Mouse (Mus musculus) testis, adult 2 months (tissue): ENCODE data around the gene Galnt3.

Experiments used
- CTCF ChIP-seq: fragments of 200-500 bp; IDR thresholded peaks from 2 replicates; pipeline ENCODE4 v1.5.1; 2012; ENCODE audit warnings: low read depth, mild to moderate bottlenecking, inconsistent platforms, low read length, moderate library complexity; ENCODE audit not compliant: control insufficient read depth, insufficient read depth, insufficient replicate concordance
- POLR2A ChIP-seq: fragments of 200-500 bp; IDR thresholded peaks from 2 replicates; pipeline ENCODE4 v1.6.1; 2012; ENCODE audit warnings: low read depth, mild to moderate bottlenecking, inconsistent platforms, low read length, moderate library complexity; ENCODE audit not compliant: control insufficient read depth

DNA sequence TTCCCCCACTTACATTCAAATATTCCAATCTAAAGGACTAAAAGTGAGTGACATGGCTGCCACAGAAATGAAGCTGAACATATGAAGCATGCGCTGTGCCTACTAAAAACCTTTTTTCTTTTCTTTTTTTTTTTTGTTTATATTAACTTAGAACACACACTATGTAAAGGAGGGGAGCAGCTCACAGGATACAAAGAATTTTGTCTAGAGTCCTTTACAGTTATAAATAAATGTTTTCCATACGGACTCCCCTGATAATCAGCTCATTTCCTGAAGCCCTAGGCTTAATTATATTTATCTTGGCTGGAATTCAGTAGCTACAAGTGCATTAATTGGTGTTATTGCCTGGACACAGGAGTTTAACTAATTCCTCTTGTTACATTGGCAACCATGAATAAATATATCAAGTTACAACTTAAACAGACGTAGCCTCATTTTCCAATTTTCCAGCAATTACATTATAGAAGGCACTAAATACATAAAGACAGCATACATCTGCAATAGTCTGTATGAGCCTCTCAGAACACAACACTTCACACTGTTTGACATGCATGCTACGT is 30.1 kb downstream of the Galnt3 start:
- TF ChIP-seq POLR2A (no peak), CTCF (no peak)
